Mouse (Mus musculus) neural tube, embryonic 11.5 days (tissue): Measurements from ENCODE around the gene Kcnh1. TPM values are rescaled to one million over a fixed set of nuclear protein-coding genes. Genes with fewer than 3 reads are reported as not detected.

Source experiments
- ATAC-seq: fragments of 200-750 bp; cut with Nextera tagmentation; 2 replicates; pipeline ENCODE4 v1.8.0; 2017; ENCODE audit warnings: moderate number of reproducible peaks, mild to moderate bottlenecking, moderate TSS enrichment, moderate library complexity; ENCODE audit not compliant: insufficient read depth, low FRiP score, low TSS enrichment
- DNase-seq: peaks from one replicate; pipeline ENCODE4 v3.0.0-alpha.2; 2015; ENCODE audit warnings: low spot score
- H3K27ac ChIP-seq: fragments of 300-500 bp; sonication (generic); 2 replicates; pipeline ENCODE4 v1.5.1; 2014; ENCODE audit warnings: low read depth, mild to moderate bottlenecking, low read length
- H3K27me3 ChIP-seq: fragments of 300-500 bp; sonication (generic); 2 replicates; pipeline ENCODE4 v1.6.1; 2014; ENCODE audit warnings: mild to moderate bottlenecking, low read length, mixed read lengths; ENCODE audit not compliant: control insufficient read depth, insufficient read depth
- H3K36me3 ChIP-seq: fragments of 300-500 bp; sonication (generic); 2 replicates; pipeline ENCODE4 v1.6.1; 2014; ENCODE audit warnings: mild to moderate bottlenecking, low read length, moderate library complexity, mixed read lengths; ENCODE audit not compliant: control insufficient read depth, insufficient read depth
- H3K4me1 ChIP-seq: fragments of 300-500 bp; sonication (generic); 2 replicates; pipeline ENCODE4 v1.6.1; 2014; ENCODE audit warnings: low read length, mixed read lengths; ENCODE audit not compliant: control insufficient read depth, insufficient read depth
- H3K4me2 ChIP-seq: fragments of 300-500 bp; sonication (generic); 2 replicates; pipeline ENCODE4 v1.6.1; 2014; ENCODE audit warnings: low read depth, mild to moderate bottlenecking, moderate library complexity
- H3K4me3 ChIP-seq: fragments of 300-500 bp; sonication (generic); 2 replicates; pipeline ENCODE4 v1.5.1; 2014; ENCODE audit warnings: low read depth, low read length
- H3K9ac ChIP-seq: fragments of 300-500 bp; sonication (generic); 2 replicates; pipeline ENCODE4 v1.6.1; 2014; ENCODE audit warnings: mild to moderate bottlenecking, low read length
- H3K9me3 ChIP-seq: fragments of 300-500 bp; sonication (generic); 2 replicates; pipeline ENCODE4 v1.6.1; 2016; ENCODE audit warnings: low read length; ENCODE audit not compliant: control insufficient read depth
- whole genome bisulfite sequencing: fragments of 180-500 bp; shearing (Covaris S2); extraction: QIAGEN DNeasy Blood & Tissue Kit; methylation state at CpG from one replicate; pipeline ENCODE4 v1.1.7; 2014; 5-methylcytosine and 5-hydroxymethylcytosine counted together
- polyA plus RNA-seq: library from polyadenylated mRNA; unstranded; fragments of >200 nt; fragmentation: Nextera tagmentation; extraction: Ambion mirVana; gene quantifications from 2 replicates; pipeline ENCODE4 v1.2.1, GENCODE M21; 2014

Gene Kcnh1
- polyA plus RNA-seq, 1 experiment from 2014 or later: 1.0 TPM

DNA sequence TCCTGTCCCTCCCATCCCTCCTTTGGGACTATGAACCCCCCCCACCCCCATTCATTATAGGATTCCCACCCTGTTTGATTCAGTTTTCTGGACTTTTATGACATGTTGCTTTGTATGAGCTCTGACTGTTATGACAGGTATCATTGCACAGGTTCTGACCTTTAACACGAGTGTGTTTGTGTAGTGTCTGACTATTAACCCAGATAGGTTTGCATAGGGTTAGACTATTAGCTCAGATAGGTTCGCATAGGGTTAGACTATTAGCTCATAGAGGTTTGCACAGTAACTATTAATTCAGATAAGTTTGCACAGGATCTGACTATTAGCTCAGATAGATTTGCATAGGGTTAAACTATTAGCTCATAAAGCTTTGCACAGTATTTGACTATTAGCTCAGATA, 201.7 kb downstream of the Kcnh1 start:
- Histone ChIP-seq H3K4me2 (no peak overlapping the region), H3K4me1 (no peaks in the 10 kb centered on the region), H3K4me3 (no peak overlapping the region), H3K9ac (no peak overlapping the region), H3K36me3 (no peaks in the 10 kb centered on the region), H3K27ac (no peak overlapping the region), H3K9me3 (no peaks in the 10 kb centered on the region), H3K27me3 (no peaks in the 10 kb centered on the region)
- no peak for DNase-seq
- 80% methylated on average over 2 of the region's 2 CpGs for WGBS
- no peak for ATAC-seq

DNA sequence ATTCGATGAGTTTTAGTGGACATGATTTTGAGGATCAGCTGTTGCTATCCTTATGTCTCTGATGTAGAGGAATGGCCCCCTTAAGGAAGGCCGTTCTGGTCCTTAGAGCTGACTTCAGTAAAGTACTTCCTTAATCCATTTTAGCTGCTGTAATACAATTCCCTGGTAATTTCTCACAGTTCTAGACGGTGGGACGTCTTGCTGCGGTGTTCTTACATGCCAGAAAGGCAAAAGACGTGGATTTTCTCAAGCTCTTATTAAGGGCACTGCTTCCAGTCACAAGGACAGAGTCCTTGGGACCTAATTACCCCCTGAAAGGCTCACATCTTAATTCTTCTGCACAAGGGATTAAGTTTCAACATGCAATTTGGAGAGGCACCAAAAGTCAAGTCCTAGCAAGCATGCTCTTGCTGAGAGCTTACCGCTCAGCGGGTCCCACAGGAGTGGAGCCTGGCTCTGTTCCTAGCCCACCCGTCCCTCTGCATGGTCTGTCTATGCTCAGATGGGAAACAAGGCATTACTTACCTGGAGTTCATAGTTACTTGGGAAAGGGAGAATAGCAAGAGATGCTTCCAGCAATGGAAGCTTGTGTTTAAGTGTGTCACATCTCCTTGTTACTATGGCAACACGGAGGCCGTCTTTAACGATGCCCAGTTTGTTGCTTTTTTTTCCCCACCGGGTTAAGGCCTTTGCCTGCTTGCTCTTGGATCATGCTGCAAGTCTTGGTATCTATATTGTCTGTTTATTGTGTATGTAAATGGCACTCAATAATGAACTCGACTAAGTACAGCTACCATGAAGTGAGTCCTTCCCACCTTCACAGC, 209.3 kb downstream of the Kcnh1 start:
- Histone ChIP-seq H3K27me3 (no peaks in the 10 kb centered on the region), H3K9me3 (no peaks in the 10 kb centered on the region), H3K4me2 (no peak overlapping the region), H3K9ac (no peak overlapping the region), H3K36me3 (no peaks in the 10 kb centered on the region), H3K4me3 (no peak overlapping the region), H3K4me1 (no peaks in the 10 kb centered on the region), H3K27ac (no peak overlapping the region)
- WGBS: 84% methylated on average over 14 of the region's 14 CpGs
- DNase-seq (no peak), ATAC-seq (no peak)

GRCm38 (mm10) chr1:192400991-192401390, 210.4 kb downstream of the Kcnh1 start:
- Histone ChIP-seq H3K36me3 (no peaks in the 10 kb centered on the region), H3K9me3 (no peaks in the 10 kb centered on the region), H3K27me3 (no peaks in the 10 kb centered on the region), H3K4me1 (no peaks in the 10 kb centered on the region), H3K27ac (no peak overlapping the region), H3K4me2 (no peak overlapping the region), H3K4me3 (no peak overlapping the region), H3K9ac (no peak overlapping the region)
- no peak for ATAC-seq
- 80% methylated on average over 4 of the region's 4 CpGs for WGBS
- DNase-seq: no peak

- no peaks in the 10 kb centered on the region for H3K9me3 ChIP-seq
- H3K36me3 ChIP-seq: no peaks in the 10 kb centered on the region
- no peak overlapping the region for H3K9ac ChIP-seq
- no peak overlapping the region for H3K27ac ChIP-seq
- WGBS: 92% methylated on average over 8 of the region's 8 CpGs
- no peaks in the 10 kb centered on the region for H3K4me1 ChIP-seq
- ATAC-seq (no peak), DNase-seq (no peak)
- H3K4me2 ChIP-seq: no peak overlapping the region
- no peaks in the 10 kb centered on the region for H3K27me3 ChIP-seq
- H3K4me3 ChIP-seq: no peak overlapping the region
Measured at GRCm38 (mm10) chr1:192402911-192403704, 212.5 kb downstream of the Kcnh1 start.

DNA sequence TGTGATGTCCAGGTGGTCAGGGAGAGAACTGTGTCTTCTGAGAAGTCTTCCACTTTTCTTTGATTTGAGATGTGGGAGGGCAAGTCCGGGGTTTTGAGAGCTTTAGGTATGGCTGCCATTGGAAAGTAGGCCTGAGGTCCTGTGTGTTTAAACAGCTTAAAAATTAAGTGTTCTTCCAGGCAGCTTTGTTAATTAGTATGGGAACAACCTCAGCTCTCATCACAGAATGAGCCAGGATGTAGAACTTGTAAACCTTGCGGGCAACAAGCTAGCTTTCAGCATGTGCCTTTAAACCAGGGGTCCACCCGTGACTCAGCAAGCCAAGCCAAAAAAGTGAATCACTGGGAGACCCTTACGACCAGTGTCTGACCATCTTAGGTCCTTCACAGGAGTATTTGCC, 214.6 kb downstream of the Kcnh1 start:
- H3K36me3 ChIP-seq: no peaks in the 10 kb centered on the region
- no peak overlapping the region for H3K27ac ChIP-seq
- H3K4me1 ChIP-seq: no peaks in the 10 kb centered on the region
- no peaks in the 10 kb centered on the region for H3K27me3 ChIP-seq
- no peaks in the 10 kb centered on the region for H3K9me3 ChIP-seq
- DNase-seq (no peak), ATAC-seq (no peak)
- no peak overlapping the region for H3K4me3 ChIP-seq
- H3K4me2 ChIP-seq: no peak overlapping the region
- WGBS: 86% methylated on average over 4 of the region's 4 CpGs
- no peak overlapping the region for H3K9ac ChIP-seq

DNA sequence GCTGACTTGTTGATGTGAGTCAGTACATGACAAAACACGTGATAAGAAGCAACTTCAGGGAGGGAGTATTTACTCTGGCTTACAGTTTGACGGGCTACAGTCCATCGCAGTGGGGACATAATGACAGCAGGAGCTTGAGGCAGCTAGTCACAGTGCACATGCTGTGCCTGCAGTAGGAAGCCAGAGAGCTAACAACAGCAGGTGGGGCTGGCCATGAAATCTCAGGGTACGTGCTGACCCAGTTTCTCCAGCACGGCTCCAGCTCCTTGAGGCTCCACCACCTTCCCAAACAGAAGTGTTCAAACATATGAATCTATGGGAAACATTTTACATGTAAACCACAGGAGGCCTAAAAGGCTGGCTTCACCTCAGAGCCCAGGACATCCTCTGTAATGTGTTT, 216.0 kb downstream of the Kcnh1 start:
- 84% methylated on average over 5 of the region's 5 CpGs for WGBS
- H3K27ac ChIP-seq: no peak overlapping the region

DNA sequence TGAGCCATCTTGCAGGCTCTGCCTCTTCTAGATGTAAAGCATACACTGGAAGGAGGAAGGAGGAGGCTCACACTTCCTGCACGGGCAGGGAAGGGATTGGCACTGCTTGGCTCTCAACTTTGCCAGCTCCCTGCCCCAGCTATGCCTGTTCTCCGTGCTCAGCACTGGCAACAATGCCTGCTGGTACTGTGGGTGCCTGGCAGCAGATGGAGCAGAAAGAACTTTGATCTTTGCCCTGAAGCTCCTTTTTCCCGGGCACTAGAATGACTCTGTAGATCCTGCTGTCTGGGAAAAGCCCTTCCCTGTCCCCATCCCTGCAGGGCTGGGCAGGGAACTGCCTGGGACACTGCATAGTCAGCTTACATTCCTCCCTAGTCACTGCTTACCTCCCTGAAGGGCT, 225.2 kb downstream of the Kcnh1 start:
- Histone ChIP-seq H3K27me3 (no peaks in the 10 kb centered on the region), H3K9ac (no peak overlapping the region), H3K36me3 (no peaks in the 10 kb centered on the region), H3K27ac (no peak overlapping the region), H3K4me2 (no peak overlapping the region), H3K4me1 (no peaks in the 10 kb centered on the region), H3K4me3 (no peak overlapping the region), H3K9me3 (no peaks in the 10 kb centered on the region)
- ATAC-seq (no peak), DNase-seq (no peak)
- 69% methylated on average over 3 of the region's 3 CpGs for WGBS

More for the DNA sequence above, 216.0 kb downstream of the Kcnh1 start:
- no peaks in the 10 kb centered on the region for H3K4me1 ChIP-seq
- H3K36me3 ChIP-seq: no peaks in the 10 kb centered on the region
- no peaks in the 10 kb centered on the region for H3K27me3 ChIP-seq
- no peak overlapping the region for H3K4me3 ChIP-seq
- ATAC-seq (no peak), DNase-seq (no peak)
- H3K4me2 ChIP-seq: no peak overlapping the region
- no peaks in the 10 kb centered on the region for H3K9me3 ChIP-seq
- no peak overlapping the region for H3K9ac ChIP-seq

DNA sequence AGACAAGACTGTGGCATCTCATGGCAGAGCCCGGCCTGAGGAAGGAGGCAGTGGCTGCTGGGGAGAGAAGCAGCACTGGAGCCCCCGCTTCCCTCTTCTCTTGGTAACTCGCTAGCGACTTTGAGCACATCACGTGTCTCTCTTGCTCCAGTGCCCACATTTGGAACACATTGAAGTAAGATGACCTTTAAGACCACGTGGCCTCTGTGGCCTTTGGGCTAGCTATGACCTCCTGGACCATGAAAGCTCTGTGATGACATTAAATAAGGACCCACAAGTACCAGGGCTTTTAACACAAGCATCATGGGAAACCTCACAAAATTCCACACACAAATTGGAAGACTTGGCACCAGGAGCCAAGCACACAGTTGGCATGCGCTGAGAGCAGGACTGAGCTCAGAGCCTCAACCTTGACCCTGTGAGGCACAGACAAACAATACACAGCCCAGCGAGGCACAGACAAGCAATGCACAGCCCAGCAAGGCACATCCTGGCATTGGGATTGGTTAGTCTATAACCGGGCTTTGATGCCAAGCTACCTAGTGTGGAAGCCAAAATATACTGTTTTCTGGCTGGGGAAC, 225.8 kb downstream of the Kcnh1 start:
- 73% methylated on average over 9 of the region's 9 CpGs for WGBS
- Histone ChIP-seq H3K4me1 (no peaks in the 10 kb centered on the region), H3K4me3 (no peak overlapping the region), H3K27me3 (no peaks in the 10 kb centered on the region), H3K36me3 (no peaks in the 10 kb centered on the region), H3K4me2 (no peak overlapping the region), H3K9me3 (no peaks in the 10 kb centered on the region), H3K27ac (no peak overlapping the region), H3K9ac (no peak overlapping the region)
- DNase-seq: no peak
- no peak for ATAC-seq
